Mouse (Mus musculus) liver, adult 2 months (tissue): Measurements from ENCODE around the gene Gpatch8. TPM values are rescaled to one million over a fixed set of nuclear protein-coding genes. Genes with fewer than 3 reads are reported as not detected.
A peak's percentile ranks its signal among the peaks of the same experiment; 100 is the strongest.

Experiments
- DNase-seq: peaks from one replicate; pipeline ENCODE4 v3.0.0-alpha.2; 2011; ENCODE audit warnings: low read depth, low spot score; ENCODE audit errors: extremely low read depth
- H3K27ac ChIP-seq: fragments of 200-500 bp; replicated peaks from 2 replicates; pipeline ENCODE4 v1.5.1; 2012; ENCODE audit warnings: low read depth, mild to moderate bottlenecking, control low read depth, inconsistent platforms, low read length; ENCODE audit not compliant: insufficient read depth
- H3K27me3 ChIP-seq: fragments of 200-500 bp; 2 replicates; pipeline ENCODE4 v1.6.1; 2012; ENCODE audit warnings: mild to moderate bottlenecking, moderate library complexity, low read length, inconsistent platforms; ENCODE audit not compliant: control insufficient read depth, insufficient read depth
- H3K36me3 ChIP-seq: fragments of 200-500 bp; 2 replicates; pipeline ENCODE4 v1.6.1; 2012; ENCODE audit warnings: low read length, inconsistent platforms; ENCODE audit not compliant: control insufficient read depth, insufficient read depth
- H3K4me1 ChIP-seq: fragments of 200-500 bp; 2 replicates; pipeline ENCODE4 v1.6.1; 2011; ENCODE audit warnings: low read length; ENCODE audit not compliant: control insufficient read depth, insufficient read depth
- H3K4me3 ChIP-seq: fragments of 200-500 bp; 2 replicates; pipeline ENCODE4 v1.5.1; 2011; ENCODE audit warnings: low read depth, mild to moderate bottlenecking, control low read depth, low read length, moderate library complexity; ENCODE audit not compliant: insufficient read depth
- H3K79me2 ChIP-seq: fragments of 200-500 bp; 2 replicates; pipeline ENCODE4 v1.6.1; 2012; ENCODE audit warnings: inconsistent platforms, mild to moderate bottlenecking, low read length, moderate library complexity; ENCODE audit not compliant: control insufficient read depth, insufficient read depth
- H3K9ac ChIP-seq: fragments of 200-500 bp; 2 replicates; pipeline ENCODE4 v1.6.1; 2012; ENCODE audit warnings: low read depth, mild to moderate bottlenecking, control low read depth, inconsistent platforms, low read length
- CTCF ChIP-seq: fragments of 200-500 bp; IDR thresholded peaks from 2 replicates; pipeline ENCODE4 v1.5.1; 2011; ENCODE audit warnings: low read depth, low read length, control low read depth
- POLR2A ChIP-seq: fragments of 200-500 bp; IDR thresholded peaks from 2 replicates; pipeline ENCODE4 v1.6.1; 2011; ENCODE audit warnings: low read length, control low read depth; ENCODE audit not compliant: insufficient read depth; ENCODE audit errors: extremely low read depth
- WGBS: fragments of 180-500 bp; shearing (Covaris S2); methylation state at CpG from one replicate; pipeline ENCODE4 v1.1.7; 2018; 5-methylcytosine and 5-hydroxymethylcytosine counted together
- polyA plus RNA-seq: library from polyadenylated mRNA; depleted of rRNA; stranded (reverse); fragments of >200 nt; gene quantifications from 2 replicates; pipeline ENCODE4 v1.2.3, GENCODE M21; 2012
- total RNA-seq: library from RNA; depleted of rRNA; stranded (reverse); fragments of >200 nt; gene quantifications from 2 replicates; pipeline ENCODE4 v1.2.3, GENCODE M21; 2014

Gene Gpatch8
- total and polyA plus RNA-seq, 2 experiments = 6.0 to 9.2 TPM

GRCm38 (mm10) chr11:102464901-102465300 is 91.3 kb downstream of the Gpatch8 start:
- no peaks in the 10 kb centered on the region for H3K79me2 ChIP-seq
- H3K4me3 ChIP-seq = no peak overlapping the region
- DNase-seq = no peak
- 97% methylated on average over 6 of the region's 6 CpGs for WGBS
- no peaks in the 10 kb centered on the region for H3K36me3 ChIP-seq
- H3K27ac ChIP-seq = no peak overlapping the region
- no peak overlapping the region for H3K9ac ChIP-seq
- TF ChIP-seq CTCF = no peak
- TF ChIP-seq POLR2A = no peak
- no peaks in the 10 kb centered on the region for H3K27me3 ChIP-seq
- peaks cover 10% of the 10 kb centered on the region for H3K4me1 ChIP-seq

DNA sequence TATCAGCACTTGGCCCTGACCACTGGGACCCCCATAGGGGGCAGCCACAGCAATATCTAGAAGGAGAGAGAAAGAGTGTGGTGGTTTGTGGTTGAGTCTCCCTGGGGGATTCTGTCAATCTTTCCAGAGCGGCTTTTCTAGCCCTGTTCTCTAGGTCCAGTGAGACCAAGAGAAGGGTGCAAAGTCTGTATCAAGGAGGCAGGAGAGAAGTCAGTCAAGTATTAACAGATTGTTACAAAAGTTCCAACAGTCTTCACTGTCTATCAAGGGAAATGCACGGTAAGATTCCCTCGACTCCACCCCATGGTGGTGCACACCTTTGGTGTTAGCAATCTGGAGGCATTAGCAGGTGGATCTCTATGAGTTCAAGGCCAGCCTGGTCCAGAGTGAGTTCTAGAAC is 94.4 kb downstream of the Gpatch8 start:
- 45% methylated on average over 3 of the region's 3 CpGs for WGBS
- H3K79me2 ChIP-seq = no peaks in the 10 kb centered on the region
- H3K36me3 ChIP-seq = no peaks in the 10 kb centered on the region
- H3K4me3 ChIP-seq = no peak overlapping the region
- H3K27ac ChIP-seq = no peak overlapping the region
- DNase-seq = peak; percentile 33
- TF ChIP-seq CTCF (no peak), POLR2A (no peak)
- no peaks in the 10 kb centered on the region for H3K27me3 ChIP-seq
- no peak overlapping the region for H3K9ac ChIP-seq
- peaks cover 8% of the 10 kb centered on the region for H3K4me1 ChIP-seq

- Histone ChIP-seq H3K4me3 (no peak overlapping the region), H3K9ac (no peak overlapping the region), H3K36me3 (no peaks in the 10 kb centered on the region), H3K27me3 (no peaks in the 10 kb centered on the region), H3K4me1 (peaks cover 4% of the 10 kb centered on the region), H3K79me2 (no peaks in the 10 kb centered on the region), H3K27ac (no peak overlapping the region)
- TF ChIP-seq CTCF (no peak), POLR2A (no peak)
- WGBS = 72% methylated on average over 16 of the region's 16 CpGs
- no peak for DNase-seq
These were observed 95.7 kb downstream of the Gpatch8 start for GRCm38 (mm10) chr11:102460541-102460940.

GRCm38 (mm10) chr11:102455740-102456396 is 100.3 kb downstream of the Gpatch8 start:
- peak; percentile 80 for DNase-seq
- TF ChIP-seq POLR2A (no peak), CTCF (peak; percentile 58)
- Histone ChIP-seq H3K79me2 (no peaks in the 10 kb centered on the region), H3K27me3 (no peaks in the 10 kb centered on the region), H3K4me3 (peak overlapping the region; percentile 67), H3K27ac (peak overlapping the region; percentile 24; the same call in 1 of the 2 replicates), H3K9ac (peak overlapping the region; percentile 71), H3K4me1 (peaks cover 3% of the 10 kb centered on the region; the same call in 1 of the 2 replicates), H3K36me3 (no peaks in the 10 kb centered on the region)
- under 1% methylated on average over 35 of the region's 40 CpGs for WGBS

- DNase-seq = no peak
- Histone ChIP-seq H3K79me2 (no peaks in the 10 kb centered on the region), H3K27ac (no peak overlapping the region), H3K27me3 (peaks cover 4% of the 10 kb centered on the region; the same call in 1 of the 2 replicates), H3K4me1 (peaks cover 3% of the 10 kb centered on the region; the same call in 1 of the 2 replicates), H3K4me3 (no peak overlapping the region), H3K36me3 (no peaks in the 10 kb centered on the region), H3K9ac (no peak overlapping the region)
- no peak for TF ChIP-seq CTCF
- no peak for TF ChIP-seq POLR2A
- 63% methylated on average over 10 of the region's 10 CpGs for WGBS
These were observed 103.1 kb downstream of the Gpatch8 start for GRCm38 (mm10) chr11:102453131-102453530.
